Mouse (Mus musculus) myocyte (in vitro differentiated cells): ENCODE results near the gene Galnt6.

Experiments
- CEBPB ChIP-seq: IDR thresholded peaks from 2 replicates; pipeline ENCODE4 v1.6.1; 2011; ENCODE audit warnings: mild to moderate bottlenecking, moderate library complexity; ENCODE audit not compliant: poor library complexity, insufficient read depth, severe bottlenecking
- MAX ChIP-seq: IDR thresholded peaks from one replicate; pipeline ENCODE4 v1.6.1; 2011; ENCODE audit warnings: low read depth, mild to moderate bottlenecking, control low read depth
- POLR2A ChIP-seq: IDR thresholded peaks from one replicate; pipeline ENCODE4 v1.6.1; 2011; ENCODE audit warnings: low read depth, mild to moderate bottlenecking, control low read depth, moderate library complexity; ENCODE audit not compliant: insufficient read length
- POLR2AphosphoS2 ChIP-seq: IDR thresholded peaks from one replicate; pipeline ENCODE4 v1.6.1; 2011; ENCODE audit warnings: low read depth, control low read depth; ENCODE audit not compliant: insufficient read length
- TCF3 ChIP-seq: IDR thresholded peaks from one replicate; pipeline ENCODE4 v1.6.1; 2011; ENCODE audit warnings: low read depth, control low read depth; ENCODE audit not compliant: insufficient read length

DNA sequence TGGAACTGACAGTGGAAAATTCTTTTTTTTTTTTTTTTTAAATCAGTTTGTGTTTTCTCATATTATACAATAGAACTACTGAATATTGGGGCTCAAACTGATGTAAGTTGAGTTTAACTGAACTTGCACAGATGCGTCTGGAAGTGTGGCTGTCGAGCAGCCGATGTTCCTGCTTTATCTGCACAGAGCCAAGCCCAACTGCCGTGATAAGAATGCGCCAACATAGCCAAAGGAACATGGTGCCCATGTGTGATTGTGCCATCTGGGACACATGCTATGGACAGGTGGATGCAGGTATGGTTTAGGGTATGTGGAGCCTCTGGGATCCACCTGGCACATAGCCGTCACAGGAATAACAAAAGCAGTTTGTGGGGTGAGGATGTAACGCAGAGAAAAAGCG, 43.3 kb downstream of the Galnt6 start:
- TF ChIP-seq CEBPB (no peak), POLR2AphosphoS2 (no peak), MAX (no peak), TCF3 (no peak), POLR2A (no peak)
